Mouse (Mus musculus) megakaryocyte-erythroid progenitor cell, adult 5-6 weeks (primary cell): ENCODE results near the gene Trappc3. TPM values are rescaled to one million over a fixed set of nuclear protein-coding genes. Genes with fewer than 3 reads are reported as not detected.

Source experiments
- total RNA-seq, 2 experiments: library from RNA; stranded (forward) in 1 of 2; stranded (reverse) in 1 of 2; fragments of 200-1000, 215-1000 nt in 1 of 2; fragments of >200 nt in 1 of 2; fragmentation: Nextera tagmentation in 1 of 2; gene quantifications; 2 replicates each; pipeline ENCODE4 v1.2.3; 2014 to 2017

Trappc3 gene
- total RNA-seq, 2 experiments from 2014 or later = 40.1 to 55.9 TPM

Other genes with a start within 250 kb of the Trappc3 start
- gene Csf3r, start 237.8 kb upstream of the Trappc3 start, total RNA-seq (2014; fragmentation: Nextera tagmentation) = 5.4 TPM in 1 of 2 replicates, not detected in the other
- 1.8 and 3.0 TPM in 2 replicates for gene Csf3r, start 237.8 kb upstream of the Trappc3 start, total RNA-seq (2017)
- gene Mrps15, start 215.4 kb upstream of the Trappc3 start, total RNA-seq (2014; fragmentation: Nextera tagmentation) = 117 and 156 TPM in 2 replicates
- 85.7 and 87.1 TPM in 2 replicates for gene Mrps15, start 215.4 kb upstream of the Trappc3 start, total RNA-seq (2017)
- 0.90 and 1.9 TPM in 2 replicates for gene Oscp1, start 203.8 kb upstream of the Trappc3 start, total RNA-seq (2014; fragmentation: Nextera tagmentation)
- gene Oscp1, start 203.8 kb upstream of the Trappc3 start, total RNA-seq (2017) = 0.91 and 22.0 TPM in 2 replicates
- gene Lsm10, start 165.7 kb upstream of the Trappc3 start, total RNA-seq (2014; fragmentation: Nextera tagmentation) = 30.8 and 32.0 TPM in 2 replicates
- 10.5 and 16.7 TPM in 2 replicates for gene Lsm10, start 165.7 kb upstream of the Trappc3 start, total RNA-seq (2017)
- gene Stk40, start 158.4 kb upstream of the Trappc3 start, total RNA-seq (2014; fragmentation: Nextera tagmentation) = 12.2 and 14.6 TPM in 2 replicates
- gene Stk40, start 158.4 kb upstream of the Trappc3 start, total RNA-seq (2017) = 10.0 and 11.7 TPM in 2 replicates
- gene Eva1b, start 114.6 kb upstream of the Trappc3 start, total RNA-seq (2014; fragmentation: Nextera tagmentation) = not detected in 2 replicates
- 0.91 TPM in 1 of 2 replicates, not detected in the other for gene Eva1b, start 114.6 kb upstream of the Trappc3 start, total RNA-seq (2017)
- 0.72 TPM in 1 of 2 replicates, not detected in the other for gene Sh3d21, start 98.8 kb upstream of the Trappc3 start, total RNA-seq (2014; fragmentation: Nextera tagmentation)
- 1.1 TPM in 1 of 2 replicates, not detected in the other for gene Sh3d21, start 98.8 kb upstream of the Trappc3 start, total RNA-seq (2017)
- 266 and 395 TPM in 2 replicates for gene Thrap3, start 59.6 kb upstream of the Trappc3 start, total RNA-seq (2014; fragmentation: Nextera tagmentation)
- 471 and 531 TPM in 2 replicates for gene Thrap3, start 59.6 kb upstream of the Trappc3 start, total RNA-seq (2017)
- gene Map7d1, start 6.0 kb upstream of the Trappc3 start, total RNA-seq (2014; fragmentation: Nextera tagmentation) = 6.4 and 8.0 TPM in 2 replicates
- gene Map7d1, start 6.0 kb upstream of the Trappc3 start, total RNA-seq (2017) = 13.2 and 14.5 TPM in 2 replicates
- gene Col8a2, start 24.5 kb downstream of the Trappc3 start, total RNA-seq (2014; fragmentation: Nextera tagmentation) = not detected in 2 replicates
- gene Col8a2, start 24.5 kb downstream of the Trappc3 start, total RNA-seq (2017) = not detected in 2 replicates
- gene Adprhl2, start 59.4 kb downstream of the Trappc3 start, total RNA-seq (2014; fragmentation: Nextera tagmentation) = 30.8 and 33.7 TPM in 2 replicates
- gene Adprhl2, start 59.4 kb downstream of the Trappc3 start, total RNA-seq (2017) = 22.9 and 28.5 TPM in 2 replicates
- gene Tekt2, start 63.4 kb downstream of the Trappc3 start, total RNA-seq (2014; fragmentation: Nextera tagmentation) = not detected in 2 replicates
- not detected in 2 replicates for gene Tekt2, start 63.4 kb downstream of the Trappc3 start, total RNA-seq (2017)
- gene Ago3, start 167.2 kb downstream of the Trappc3 start, total RNA-seq (2014; fragmentation: Nextera tagmentation) = 18.0 and 31.5 TPM in 2 replicates
- gene Ago3, start 167.2 kb downstream of the Trappc3 start, total RNA-seq (2017) = 3.0 and 20.2 TPM in 2 replicates
- 35.3 and 42.6 TPM in 2 replicates for gene Ago1, start 206.3 kb downstream of the Trappc3 start, total RNA-seq (2014; fragmentation: Nextera tagmentation)
- gene Ago1, start 206.3 kb downstream of the Trappc3 start, total RNA-seq (2017) = 23.3 and 32.2 TPM in 2 replicates